30 mouse cellular contexts compared by ENCODE assay signal in genomic region chr15:12757757-12758156, GRCm38 (mm10).
"Had no signal": no experiment of that assay in that cellular context is flagged by ENCODE, and none has a peak within 500 bp of the region (broad histone marks: within the 10 kb centered on the region; RNA-seq: fewer than 3 reads in every experiment).

No protein-coding gene starts in this region.

- H3K36me3 ChIP-seq: heart, embryonic 10.5 days; heart, embryonic 12.5 days; hindbrain, embryonic 10.5 days; hindbrain, embryonic 12.5 days; hindbrain, embryonic 13.5 days; hindbrain, embryonic 15.5 days; intestine, embryonic 15.5 days; kidney, embryonic 15.5 days had no signal

- H3K27me3 ChIP-seq: heart, embryonic 12.5 days; hindbrain, embryonic 12.5 days; hindbrain, embryonic 13.5 days; hindbrain, embryonic 15.5 days; kidney, embryonic 15.5 days had no signal

- H3K27ac ChIP-seq: hindbrain, embryonic 10.5 days; hindbrain, embryonic 12.5 days; hindbrain, embryonic 13.5 days; hindbrain, embryonic 14.5 days; hindbrain, embryonic 15.5 days; hindbrain, postnatal 0 days; intestine, embryonic 15.5 days; kidney, embryonic 15.5 days; kidney, postnatal 0 days; layer of hippocampus, adult 2 months; left cerebral cortex, adult 2 months had no signal

- DNase-seq: kidney, adult 11 months; kidney, adult 18-20 months; kidney, adult 2 months; kidney, adult 8-10 months; kidney, adult 9 months; kidney, postnatal 10 days; kidney, postnatal 14 days; kidney, postnatal 25 days; kidney, postnatal 36 days; kidney, postnatal 4 days; layer of hippocampus, adult 9-11 months; layer of hippocampus, postnatal 36 days had no signal

- H3K9me3 ChIP-seq: heart, embryonic 10.5 days; heart, embryonic 12.5 days; hindbrain, embryonic 10.5 days; hindbrain, embryonic 12.5 days; hindbrain, embryonic 13.5 days; hindbrain, embryonic 15.5 days; intestine, embryonic 15.5 days; kidney, embryonic 15.5 days had no signal

- H3K9ac ChIP-seq: heart, embryonic 12.5 days; hindbrain, embryonic 12.5 days; hindbrain, embryonic 13.5 days; hindbrain, embryonic 14.5 days; hindbrain, embryonic 15.5 days; intestine, embryonic 15.5 days; kidney, embryonic 15.5 days had no signal

- H3K4me1 ChIP-seq: hindbrain, embryonic 15.5 days; intestine, embryonic 15.5 days had no signal

- ATAC-seq: hindbrain, embryonic 16.5 days; hindbrain, postnatal 0 days; inflammation-experienced regulatory T-cells, adult 6 months; intestine, embryonic 15.5 days; intestine, embryonic 16.5 days; intestine, postnatal 0 days had no signal

- H3K4me3 ChIP-seq: heart, embryonic 10.5 days; heart, embryonic 12.5 days; hindbrain, embryonic 10.5 days; hindbrain, embryonic 12.5 days; hindbrain, embryonic 13.5 days; hindbrain, embryonic 15.5 days; intestine, embryonic 15.5 days; kidney, embryonic 15.5 days; layer of hippocampus, adult 2 months; left cerebral cortex, adult 2 months had no signal

- H3K4me2 ChIP-seq: heart, embryonic 11.5 days; heart, embryonic 12.5 days; hindbrain, embryonic 12.5 days; hindbrain, embryonic 13.5 days; hindbrain, embryonic 14.5 days; hindbrain, embryonic 15.5 days; intestine, embryonic 15.5 days; kidney, embryonic 15.5 days had no signal
